Mouse (Mus musculus): ENCODE results near the gene Tesk1. TPM values are rescaled to one million over a fixed set of nuclear protein-coding genes. Genes with fewer than 3 reads are reported as not detected.
"Not testable (repeated sequence)": the region's sequence is repeated elsewhere in the genome, so short reads cannot be mapped to it uniquely, and the experiment has no call there.

The Tesk1 gene
- polyA plus RNA-seq, 1 experiment from 2014 or later: 10.7 TPM

DNA sequence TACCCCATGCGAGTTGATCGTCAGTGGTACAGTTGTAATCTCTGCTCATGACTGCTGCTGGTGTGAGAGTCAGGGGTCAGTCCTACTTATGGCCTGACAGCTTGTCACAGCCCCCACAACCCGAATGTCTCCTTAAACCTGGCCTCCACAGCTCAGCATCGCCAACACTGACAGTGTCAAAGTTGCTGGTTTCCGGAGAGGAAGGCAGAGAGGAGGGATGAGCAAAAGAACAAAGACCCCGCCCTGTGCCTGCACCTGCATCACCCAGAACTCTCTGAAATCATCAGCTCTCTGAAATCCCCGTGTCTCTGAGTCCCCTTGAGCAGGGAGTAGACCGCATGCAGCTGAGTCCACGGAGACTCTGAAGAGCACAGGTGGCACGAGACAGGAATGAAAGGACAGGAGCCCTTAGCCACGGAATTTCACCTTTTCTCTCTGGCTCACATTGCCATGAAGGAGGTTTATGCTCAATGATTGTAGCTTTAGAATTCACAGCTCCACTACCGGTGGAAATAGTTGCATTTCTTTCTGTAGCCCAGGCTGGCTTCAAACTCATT is 41.9 kb downstream of the Tesk1 start, which contains the start of gene Sit1:
TSS of gene Sit1 (minus strand) at position 200 of the 557 bp plus-strand sequence.
- no peak for ATAC-seq (replicated peaks; ENCODE audit: low FRiP score)
- Histone ChIP-seq H3K4me1 (replicated peaks; ENCODE audit: control insufficient read depth, insufficient read depth, low read length) (no peaks in the 10 kb centered on the region), H3K9me3 (ENCODE audit: control insufficient read depth, low read length) (no peaks in the 10 kb centered on the region), H3K27ac (ENCODE audit: low read depth, low read length) (no peak within 1 kb of the TSS), H3K9ac (ENCODE audit: low read length) (no peak within 1 kb of the TSS), H3K4me3 (ENCODE audit: low read depth, low read length) (no peak within 1 kb of the TSS), H3K27me3 (ENCODE audit: control insufficient read depth, insufficient read depth, low read length) (no peaks in the 10 kb centered on the region), H3K4me2 (ENCODE audit: low read depth, low read length, severe bottlenecking) (no peak within 1 kb of the TSS), H3K36me3 (ENCODE audit: control insufficient read depth, insufficient read depth, low read length) (no peaks in the 10 kb centered on the region)
- WGBS: 70% methylated on average over 12 of the region's 12 CpGs
- no peak for DNase-seq (ENCODE audit: low spot score)

- not testable (repeated sequence) for DNase-seq (ENCODE audit: low spot score); H3K27ac ChIP-seq (ENCODE audit: low read depth, low read length); H3K27me3 ChIP-seq (ENCODE audit: control insufficient read depth, insufficient read depth, low read length); H3K36me3 ChIP-seq (ENCODE audit: control insufficient read depth, insufficient read depth, low read length); ATAC-seq (replicated peaks; ENCODE audit: low FRiP score); H3K4me2 ChIP-seq (ENCODE audit: low read depth, low read length, severe bottlenecking); H3K9ac ChIP-seq (ENCODE audit: low read length); H3K4me3 ChIP-seq (ENCODE audit: low read depth, low read length); H3K9me3 ChIP-seq (ENCODE audit: control insufficient read depth, low read length); H3K4me1 ChIP-seq (replicated peaks; ENCODE audit: control insufficient read depth, insufficient read depth, low read length)
- WGBS: 80% methylated on average over 5 of the region's 5 CpGs
Observed at GRCm38 (mm10) chr4:43485666-43486065, 43.9 kb downstream of the Tesk1 start.

- Histone ChIP-seq H3K4me3 (ENCODE audit: low read depth, low read length) (no peak overlapping the region), H3K4me1 (replicated peaks; ENCODE audit: control insufficient read depth, insufficient read depth, low read length) (peaks cover 6% of the 10 kb centered on the region; the same call in 1 of the 2 replicates), H3K27ac (ENCODE audit: low read depth, low read length) (no peak overlapping the region), H3K9ac (ENCODE audit: low read length) (no peak overlapping the region), H3K27me3 (ENCODE audit: control insufficient read depth, insufficient read depth, low read length) (no peaks in the 10 kb centered on the region), H3K36me3 (ENCODE audit: control insufficient read depth, insufficient read depth, low read length) (no peaks in the 10 kb centered on the region), H3K9me3 (ENCODE audit: control insufficient read depth, low read length) (no peaks in the 10 kb centered on the region), H3K4me2 (ENCODE audit: low read depth, low read length, severe bottlenecking) (no peak overlapping the region)
- ATAC-seq (replicated peaks; ENCODE audit: low FRiP score) (no peak), DNase-seq (ENCODE audit: low spot score) (no peak)
- WGBS: 93% methylated on average over 3 of the region's 3 CpGs
Observed at GRCm38 (mm10) chr4:43489611-43490010, 47.9 kb downstream of the Tesk1 start.

DNA sequence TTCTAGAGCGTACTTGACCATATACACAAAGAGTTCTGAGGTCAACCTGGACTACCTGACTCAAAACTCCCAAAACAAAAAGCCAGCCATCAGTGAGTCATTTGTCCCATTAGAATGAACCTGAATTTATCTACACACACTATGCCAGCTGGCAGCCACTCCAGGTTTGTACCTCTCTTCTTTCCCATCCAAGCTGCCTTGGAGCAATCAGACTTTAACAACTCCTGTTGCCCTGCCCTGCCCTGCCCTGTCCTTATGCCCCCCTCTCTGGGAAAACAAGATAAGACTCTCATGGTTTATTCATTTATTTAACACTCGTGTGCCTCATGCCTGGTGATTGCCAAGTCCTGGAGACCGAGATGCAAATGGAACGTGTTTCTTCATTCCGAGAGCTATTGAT is 49.1 kb downstream of the Tesk1 start:
- H3K9me3 ChIP-seq (ENCODE audit: control insufficient read depth, low read length): no peaks in the 10 kb centered on the region
- ATAC-seq (replicated peaks; ENCODE audit: low FRiP score) (no peak), DNase-seq (ENCODE audit: low spot score) (no peak)
- 87% methylated on average over 5 of the region's 5 CpGs for WGBS
- peaks cover 6% of the 10 kb centered on the region; the same call in 1 of the 2 replicates for H3K4me1 ChIP-seq (replicated peaks; ENCODE audit: control insufficient read depth, insufficient read depth, low read length)
- no peak overlapping the region for H3K4me2 ChIP-seq (ENCODE audit: low read depth, low read length, severe bottlenecking)
- H3K27me3 ChIP-seq (ENCODE audit: control insufficient read depth, insufficient read depth, low read length): no peaks in the 10 kb centered on the region; the same call in 1 of the 2 replicates
- no peaks in the 10 kb centered on the region for H3K36me3 ChIP-seq (ENCODE audit: control insufficient read depth, insufficient read depth, low read length)
- H3K4me3 ChIP-seq (ENCODE audit: low read depth, low read length): no peak overlapping the region
- H3K9ac ChIP-seq (ENCODE audit: low read length): no peak overlapping the region
- no peak overlapping the region for H3K27ac ChIP-seq (ENCODE audit: low read depth, low read length)

DNA sequence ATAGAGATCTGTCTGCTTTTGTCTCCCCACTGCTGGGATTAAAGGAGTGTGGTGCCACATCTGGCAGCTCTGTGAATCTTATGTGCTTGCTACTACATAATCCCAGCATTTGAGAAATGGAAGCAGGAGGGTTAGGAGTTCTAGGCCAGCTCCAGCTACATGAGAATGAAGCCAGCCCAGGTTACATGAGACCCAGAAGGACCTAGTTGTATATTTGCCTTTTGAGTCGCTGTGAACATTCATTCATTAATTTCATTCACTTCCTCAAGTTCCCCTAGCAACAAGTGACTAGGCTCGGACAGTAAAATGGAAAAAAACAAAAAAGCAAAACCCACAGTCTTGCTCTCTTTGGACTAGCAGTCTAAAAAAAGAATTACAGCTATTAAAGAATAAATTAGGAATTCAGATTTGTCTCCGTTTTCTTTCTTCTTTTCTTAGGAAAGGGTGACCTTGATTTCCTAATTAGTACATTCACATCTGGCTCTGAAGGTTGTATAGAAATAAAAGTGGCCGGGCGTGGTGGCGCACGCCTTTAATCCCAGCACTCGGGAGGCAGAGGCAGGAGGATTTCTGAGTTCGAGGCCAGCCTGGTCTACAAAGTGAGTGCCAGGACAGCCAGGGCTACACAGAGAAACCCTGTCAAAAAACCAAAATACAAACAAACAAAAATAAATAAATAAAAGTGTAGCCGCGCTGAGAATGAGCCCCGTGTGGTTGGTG is 50.5 kb downstream of the Tesk1 start:
- H3K27ac ChIP-seq (ENCODE audit: low read depth, low read length): 0 out of 2 replicates have a peak overlapping the region, but pooled peaks have one; percentile 74
- DNase-seq (ENCODE audit: low spot score) (no peak), ATAC-seq (replicated peaks; ENCODE audit: low FRiP score) (no peak; the same call in 1 of the 2 replicates)
- H3K4me3 ChIP-seq (ENCODE audit: low read depth, low read length): peak overlapping the region; percentile 69; the same call in 1 of the 2 replicates
- H3K4me1 ChIP-seq (replicated peaks; ENCODE audit: control insufficient read depth, insufficient read depth, low read length): peaks cover 8% of the 10 kb centered on the region; the same call in 1 of the 2 replicates
- H3K27me3 ChIP-seq (ENCODE audit: control insufficient read depth, insufficient read depth, low read length): no peaks in the 10 kb centered on the region; the same call in 1 of the 2 replicates
- H3K9me3 ChIP-seq (ENCODE audit: control insufficient read depth, low read length): no peaks in the 10 kb centered on the region
- H3K4me2 ChIP-seq (ENCODE audit: low read depth, low read length, severe bottlenecking): peak overlapping the region; percentile 31; the same call in 1 of the 2 replicates
- 48% methylated on average over 12 of the region's 12 CpGs for WGBS
- H3K9ac ChIP-seq (ENCODE audit: low read length): no peak overlapping the region
- H3K36me3 ChIP-seq (ENCODE audit: control insufficient read depth, insufficient read depth, low read length): peaks cover 2% of the 10 kb centered on the region; the same call in 1 of the 2 replicates

- H3K27ac ChIP-seq (ENCODE audit: low read depth, low read length): peak within 1 kb of the TSS; percentile 74
- H3K27me3 ChIP-seq (ENCODE audit: control insufficient read depth, insufficient read depth, low read length): no peaks in the 10 kb centered on the region; the same call in 1 of the 2 replicates
- peaks cover 10% of the 10 kb centered on the region; the same call in 1 of the 2 replicates for H3K4me1 ChIP-seq (replicated peaks; ENCODE audit: control insufficient read depth, insufficient read depth, low read length)
- H3K4me3 ChIP-seq (ENCODE audit: low read depth, low read length): peak within 1 kb of the TSS; percentile 69
- ATAC-seq (replicated peaks; ENCODE audit: low FRiP score) (peak; percentile 97), DNase-seq (ENCODE audit: low spot score) (peak; percentile 95)
- H3K4me2 ChIP-seq (ENCODE audit: low read depth, low read length, severe bottlenecking): peak within 1 kb of the TSS; percentile 62
- peak within 1 kb of the TSS; percentile 77 for H3K9ac ChIP-seq (ENCODE audit: low read length)
- no peaks in the 10 kb centered on the region for H3K9me3 ChIP-seq (ENCODE audit: control insufficient read depth, low read length)
- under 1% methylated on average over 25 of the region's 25 CpGs for WGBS
- H3K36me3 ChIP-seq (ENCODE audit: control insufficient read depth, insufficient read depth, low read length): peaks cover 2% of the 10 kb centered on the region; the same call in 1 of the 2 replicates
Observed at GRCm38 (mm10) chr4:43492821-43493185, 51.1 kb downstream of the Tesk1 start, which contains the start of gene Ccdc107. Gene Ccdc107, plus strand, starts transcription at chr4:43492900.

- under 1% methylated on average over 47 of the region's 47 CpGs for WGBS
- peak overlapping the region; percentile 77 for H3K9ac ChIP-seq (ENCODE audit: low read length)
- ATAC-seq (replicated peaks; ENCODE audit: low FRiP score) (peak; percentile 93), DNase-seq (ENCODE audit: low spot score) (peak; percentile 99)
- no peaks in the 10 kb centered on the region for H3K9me3 ChIP-seq (ENCODE audit: control insufficient read depth, low read length)
- no peaks in the 10 kb centered on the region; the same call in 1 of the 2 replicates for H3K27me3 ChIP-seq (ENCODE audit: control insufficient read depth, insufficient read depth, low read length)
- H3K4me2 ChIP-seq (ENCODE audit: low read depth, low read length, severe bottlenecking): peak overlapping the region; percentile 62
- peak overlapping the region; percentile 69 for H3K4me3 ChIP-seq (ENCODE audit: low read depth, low read length)
- H3K36me3 ChIP-seq (ENCODE audit: control insufficient read depth, insufficient read depth, low read length): peaks cover 2% of the 10 kb centered on the region; the same call in 1 of the 2 replicates
- H3K27ac ChIP-seq (ENCODE audit: low read depth, low read length): peak overlapping the region; percentile 74
- peaks cover 14% of the 10 kb centered on the region; the same call in 1 of the 2 replicates for H3K4me1 ChIP-seq (replicated peaks; ENCODE audit: control insufficient read depth, insufficient read depth, low read length)
Observed at GRCm38 (mm10) chr4:43493186-43493845, 51.6 kb downstream of the Tesk1 start.

- Histone ChIP-seq H3K4me1 (replicated peaks; ENCODE audit: control insufficient read depth, insufficient read depth, low read length) (peaks cover 18% of the 10 kb centered on the region; the same call in 1 of the 2 replicates), H3K4me3 (ENCODE audit: low read depth, low read length) (peak overlapping the region; percentile 69), H3K36me3 (ENCODE audit: control insufficient read depth, insufficient read depth, low read length) (peaks cover 2% of the 10 kb centered on the region; the same call in 1 of the 2 replicates), H3K4me2 (ENCODE audit: low read depth, low read length, severe bottlenecking) (peak overlapping the region; percentile 62), H3K27ac (ENCODE audit: low read depth, low read length) (peak overlapping the region; percentile 74; the same call in 1 of the 2 replicates), H3K9me3 (ENCODE audit: control insufficient read depth, low read length) (no peaks in the 10 kb centered on the region), H3K9ac (ENCODE audit: low read length) (peak overlapping the region; percentile 77), H3K27me3 (ENCODE audit: control insufficient read depth, insufficient read depth, low read length) (no peaks in the 10 kb centered on the region; the same call in 1 of the 2 replicates)
- 5% methylated on average over 9 of the region's 9 CpGs for WGBS
- no peak for ATAC-seq (replicated peaks; ENCODE audit: low FRiP score)
- no peak for DNase-seq (ENCODE audit: low spot score)
Observed at GRCm38 (mm10) chr4:43493846-43494240, 52.1 kb downstream of the Tesk1 start.

Measured in forebrain, embryonic 11.5 days (tissue).